Mouse (Mus musculus): ENCODE measurements around the gene Thap8. TPM values are rescaled to one million over a fixed set of nuclear protein-coding genes. Genes with fewer than 3 reads are reported as not detected.
A peak's percentile ranks its signal among the peaks of the same experiment; 100 is the strongest.

The Thap8 gene
- polyA plus RNA-seq, 1 experiment from 2014 or later = 0.15 TPM

- ATAC-seq (ENCODE audit: insufficient number of reproducible peaks, insufficient read depth, low FRiP score, low TSS enrichment, low read depth) = no peak
- Histone ChIP-seq H3K27me3 (no peaks in the 10 kb centered on the region), H3K27ac (no peak overlapping the region), H3K9ac (replicated peaks) (0 out of 2 replicates have a peak overlapping the region, but pooled peaks have one; percentile 79), H3K36me3 (peaks cover 30% of the 10 kb centered on the region), H3K4me1 (replicated peaks) (peaks cover 17% of the 10 kb centered on the region), H3K4me3 (replicated peaks) (peak overlapping the region; percentile 73), H3K4me2 (peak overlapping the region; percentile 69), H3K9me3 (peaks cover 7% of the 10 kb centered on the region; the same call in 1 of the 2 replicates)
- 80% methylated on average over 2 of the region's 2 CpGs for WGBS
Measured at GRCm38 (mm10) chr7:30320946-30321345, 41.1 kb downstream of the Thap8 start.

- Histone ChIP-seq H3K4me1 (replicated peaks) (peaks cover 14% of the 10 kb centered on the region), H3K9me3 (peaks cover 7% of the 10 kb centered on the region; the same call in 1 of the 2 replicates), H3K4me2 (peak within 1 kb of the TSS; percentile 69), H3K27ac (peak within 1 kb of the TSS; percentile 84), H3K4me3 (replicated peaks) (peak within 1 kb of the TSS; percentile 73), H3K9ac (replicated peaks) (peak within 1 kb of the TSS; percentile 79), H3K36me3 (peaks cover 26% of the 10 kb centered on the region), H3K27me3 (no peaks in the 10 kb centered on the region)
- under 1% methylated on average over 63 of the region's 63 CpGs for WGBS
- ATAC-seq (ENCODE audit: insufficient number of reproducible peaks, insufficient read depth, low FRiP score, low TSS enrichment, low read depth) = peak; percentile 74
Measured at GRCm38 (mm10) chr7:30321539-30322284, 41.8 kb downstream of the Thap8 start, which contains the start of gene E130208F15Rik. TSS of gene E130208F15Rik (plus strand) at chr7:30321740.

GRCm38 (mm10) chr7:30322285-30322667, 42.4 kb downstream of the Thap8 start:
- Histone ChIP-seq H3K4me3 (replicated peaks) (peak overlapping the region; percentile 73), H3K27me3 (no peaks in the 10 kb centered on the region), H3K9me3 (peaks cover 7% of the 10 kb centered on the region; the same call in 1 of the 2 replicates), H3K4me2 (peak overlapping the region; percentile 69), H3K36me3 (peaks cover 20% of the 10 kb centered on the region), H3K9ac (replicated peaks) (peak overlapping the region; percentile 79), H3K27ac (peak overlapping the region; percentile 84), H3K4me1 (replicated peaks) (peaks cover 14% of the 10 kb centered on the region)
- ATAC-seq (ENCODE audit: insufficient number of reproducible peaks, insufficient read depth, low FRiP score, low TSS enrichment, low read depth) = peak; percentile 98
- WGBS = under 1% methylated on average over 20 of the region's 20 CpGs

- ATAC-seq (ENCODE audit: insufficient number of reproducible peaks, insufficient read depth, low FRiP score, low TSS enrichment, low read depth) = no peak
- Histone ChIP-seq H3K27me3 (no peaks in the 10 kb centered on the region), H3K4me1 (replicated peaks) (peaks cover 14% of the 10 kb centered on the region), H3K27ac (peak overlapping the region; percentile 84), H3K4me2 (peak overlapping the region; percentile 69), H3K9ac (replicated peaks) (no peak overlapping the region; the same call in 1 of the 2 replicates), H3K9me3 (peaks cover 7% of the 10 kb centered on the region; the same call in 1 of the 2 replicates), H3K4me3 (replicated peaks) (peak overlapping the region; percentile 73), H3K36me3 (peaks cover 17% of the 10 kb centered on the region)
- 46% methylated on average over 6 of the region's 6 CpGs for WGBS
Measured at GRCm38 (mm10) chr7:30322865-30323264, 43.0 kb downstream of the Thap8 start.

GRCm38 (mm10) chr7:30323795-30324194, 43.9 kb downstream of the Thap8 start, which contains the start of gene Sdhaf1:
TSS of gene Sdhaf1 (minus strand) at chr7:30323895.
- Histone ChIP-seq H3K27ac (peak within 1 kb of the TSS; percentile 84), H3K9ac (replicated peaks) (no peak within 1 kb of the TSS; the same call in 1 of the 2 replicates), H3K36me3 (peaks cover 7% of the 10 kb centered on the region), H3K9me3 (peaks cover 7% of the 10 kb centered on the region; the same call in 1 of the 2 replicates), H3K4me1 (replicated peaks) (peaks cover 14% of the 10 kb centered on the region), H3K27me3 (no peaks in the 10 kb centered on the region), H3K4me3 (replicated peaks) (peak within 1 kb of the TSS; percentile 73), H3K4me2 (peak within 1 kb of the TSS; percentile 69)
- ATAC-seq (ENCODE audit: insufficient number of reproducible peaks, insufficient read depth, low FRiP score, low TSS enrichment, low read depth) = no peak
- WGBS = 77% methylated on average over 3 of the region's 3 CpGs

- WGBS = 83% methylated on average over 5 of the region's 5 CpGs
- Histone ChIP-seq H3K4me1 (replicated peaks) (peaks cover 14% of the 10 kb centered on the region), H3K27me3 (no peaks in the 10 kb centered on the region), H3K4me3 (replicated peaks) (no peak overlapping the region), H3K9me3 (peaks cover 7% of the 10 kb centered on the region; the same call in 1 of the 2 replicates), H3K9ac (replicated peaks) (no peak overlapping the region), H3K27ac (no peak overlapping the region), H3K4me2 (no peak overlapping the region), H3K36me3 (peaks cover 1% of the 10 kb centered on the region; the same call in 1 of the 2 replicates)
- no peak for ATAC-seq (ENCODE audit: insufficient number of reproducible peaks, insufficient read depth, low FRiP score, low TSS enrichment, low read depth)
Measured at GRCm38 (mm10) chr7:30324300-30324944, 44.5 kb downstream of the Thap8 start.

GRCm38 (mm10) chr7:30325364-30325763, 45.5 kb downstream of the Thap8 start:
- 41% methylated on average over 2 of the region's 2 CpGs for WGBS
- H3K4me1 ChIP-seq (replicated peaks) = peaks cover 14% of the 10 kb centered on the region
- H3K9ac ChIP-seq (replicated peaks) = no peak overlapping the region
- no peaks in the 10 kb centered on the region for H3K27me3 ChIP-seq
- peaks cover 7% of the 10 kb centered on the region; the same call in 1 of the 2 replicates for H3K9me3 ChIP-seq
- no peak for ATAC-seq (ENCODE audit: insufficient number of reproducible peaks, insufficient read depth, low FRiP score, low TSS enrichment, low read depth)
- H3K27ac ChIP-seq = no peak overlapping the region
- H3K4me2 ChIP-seq = no peak overlapping the region
- H3K36me3 ChIP-seq = no peaks in the 10 kb centered on the region
- no peak overlapping the region for H3K4me3 ChIP-seq (replicated peaks)

GRCm38 (mm10) chr7:30326427-30326826, 46.5 kb downstream of the Thap8 start:
- H3K4me2 ChIP-seq = no peak overlapping the region
- peaks cover 7% of the 10 kb centered on the region; the same call in 1 of the 2 replicates for H3K9me3 ChIP-seq
- H3K9ac ChIP-seq (replicated peaks) = no peak overlapping the region
- no peak overlapping the region for H3K4me3 ChIP-seq (replicated peaks)
- H3K27me3 ChIP-seq = no peaks in the 10 kb centered on the region
- H3K27ac ChIP-seq = no peak overlapping the region
- H3K4me1 ChIP-seq (replicated peaks) = peaks cover 8% of the 10 kb centered on the region
- ATAC-seq (ENCODE audit: insufficient number of reproducible peaks, insufficient read depth, low FRiP score, low TSS enrichment, low read depth) = no peak
- no peaks in the 10 kb centered on the region for H3K36me3 ChIP-seq

GRCm38 (mm10) chr7:30327140-30327539, 47.2 kb downstream of the Thap8 start:
- no peak overlapping the region for H3K9ac ChIP-seq (replicated peaks)
- WGBS = 64% methylated on average over 15 of the region's 15 CpGs

GRCm38 (mm10) chr7:30328379-30328778, 48.5 kb downstream of the Thap8 start:
- WGBS = 48% methylated on average over 10 of the region's 10 CpGs
- Histone ChIP-seq H3K36me3 (no peaks in the 10 kb centered on the region), H3K27ac (no peak overlapping the region), H3K4me2 (no peak overlapping the region), H3K4me3 (replicated peaks) (no peak overlapping the region), H3K9me3 (peaks cover 7% of the 10 kb centered on the region; the same call in 1 of the 2 replicates), H3K4me1 (replicated peaks) (no peaks in the 10 kb centered on the region), H3K27me3 (peaks cover 5% of the 10 kb centered on the region), H3K9ac (replicated peaks) (no peak overlapping the region)
- no peak for ATAC-seq (ENCODE audit: insufficient number of reproducible peaks, insufficient read depth, low FRiP score, low TSS enrichment, low read depth)

More at GRCm38 (mm10) chr7:30327140-30327539, 47.2 kb downstream of the Thap8 start:
- Histone ChIP-seq H3K36me3 (no peaks in the 10 kb centered on the region), H3K9me3 (peaks cover 7% of the 10 kb centered on the region; the same call in 1 of the 2 replicates), H3K4me3 (replicated peaks) (no peak overlapping the region), H3K27me3 (no peaks in the 10 kb centered on the region), H3K4me2 (no peak overlapping the region), H3K27ac (no peak overlapping the region), H3K4me1 (replicated peaks) (peaks cover 7% of the 10 kb centered on the region; the same call in 1 of the 2 replicates)
- ATAC-seq (ENCODE audit: insufficient number of reproducible peaks, insufficient read depth, low FRiP score, low TSS enrichment, low read depth) = no peak

GRCm38 (mm10) chr7:30331887-30332286, 52.0 kb downstream of the Thap8 start:
- no peak overlapping the region for H3K27ac ChIP-seq
- H3K27me3 ChIP-seq = peaks cover 37% of the 10 kb centered on the region
- peak overlapping the region; percentile 16; the same call in 1 of the 2 replicates for H3K4me2 ChIP-seq
- peak; percentile 57 for ATAC-seq (ENCODE audit: insufficient number of reproducible peaks, insufficient read depth, low FRiP score, low TSS enrichment, low read depth)
- no peaks in the 10 kb centered on the region for H3K36me3 ChIP-seq
- 4% methylated on average over 13 of the region's 13 CpGs for WGBS
- no peak overlapping the region for H3K4me3 ChIP-seq (replicated peaks)
- no peak overlapping the region for H3K9ac ChIP-seq (replicated peaks)
- no peaks in the 10 kb centered on the region for H3K9me3 ChIP-seq
- no peaks in the 10 kb centered on the region for H3K4me1 ChIP-seq (replicated peaks)

All from limb, embryonic 12.5 days (tissue).